Mouse (Mus musculus) thymus, postnatal 14 days (tissue): ENCODE data around the gene Ncor2.

Experiments used
- DNase-seq: peaks from one replicate; pipeline ENCODE4 v3.0.0; 2021

The Ncor2 gene

DNA sequence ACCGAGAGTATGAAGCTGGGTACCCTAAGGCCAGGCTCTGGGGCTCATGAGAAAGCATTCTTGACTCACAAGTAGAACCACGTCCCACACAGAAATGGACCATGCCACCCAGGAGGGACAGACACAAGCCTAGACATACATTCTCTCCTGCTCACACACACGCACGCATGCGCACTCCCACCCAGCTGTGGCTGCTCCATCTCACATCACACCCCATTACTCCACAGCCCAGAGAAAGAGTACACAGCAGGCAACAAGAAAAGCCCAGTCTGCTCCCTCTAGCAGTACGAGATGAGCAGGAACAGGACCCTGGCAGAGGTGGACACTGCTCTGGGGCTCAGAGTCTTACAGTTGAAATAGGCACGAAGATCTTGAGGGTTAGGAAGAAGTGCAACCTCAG is 55.0 kb downstream of the Ncor2 start:
- DNase-seq: no peak

DNA sequence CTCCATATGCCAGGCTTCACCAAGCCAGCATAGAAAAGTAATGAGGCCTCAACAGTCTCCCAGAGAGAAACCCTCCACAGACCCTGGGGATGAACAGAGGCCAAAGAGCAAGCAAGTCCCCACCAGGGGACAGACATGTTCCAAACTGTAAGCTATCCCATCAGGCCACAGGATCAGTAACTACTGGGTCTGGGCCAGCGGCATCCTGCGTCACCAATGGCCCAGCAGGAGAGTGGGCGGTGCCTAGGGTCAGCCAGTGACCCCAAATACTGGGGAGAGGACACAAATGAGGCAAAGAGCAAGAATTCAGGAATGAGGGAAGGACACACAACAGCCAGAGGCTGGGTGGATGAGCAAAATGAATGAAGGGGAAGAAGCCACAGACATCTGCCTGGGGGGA is 55.8 kb downstream of the Ncor2 start:
- no peak for DNase-seq

DNA sequence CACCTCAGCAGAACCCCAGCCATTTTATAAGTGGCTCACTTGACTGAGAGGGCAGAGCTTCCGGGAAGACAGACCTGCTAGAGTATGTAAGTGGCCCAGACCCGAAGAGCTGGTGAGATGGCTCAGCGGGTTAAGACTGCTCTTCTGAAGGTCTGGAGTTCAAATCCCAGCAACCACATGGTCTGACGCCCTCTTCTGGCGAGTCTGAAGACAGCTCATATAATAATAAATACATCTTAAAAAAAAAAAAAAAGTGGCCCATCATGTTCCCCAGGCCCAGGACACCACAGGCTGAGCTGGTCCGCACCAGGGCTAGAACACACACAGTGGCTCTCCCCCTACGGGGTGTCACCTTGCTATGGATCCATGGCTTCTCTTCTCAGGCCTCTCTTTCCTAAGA is 56.5 kb downstream of the Ncor2 start:
- no peak for DNase-seq

DNA sequence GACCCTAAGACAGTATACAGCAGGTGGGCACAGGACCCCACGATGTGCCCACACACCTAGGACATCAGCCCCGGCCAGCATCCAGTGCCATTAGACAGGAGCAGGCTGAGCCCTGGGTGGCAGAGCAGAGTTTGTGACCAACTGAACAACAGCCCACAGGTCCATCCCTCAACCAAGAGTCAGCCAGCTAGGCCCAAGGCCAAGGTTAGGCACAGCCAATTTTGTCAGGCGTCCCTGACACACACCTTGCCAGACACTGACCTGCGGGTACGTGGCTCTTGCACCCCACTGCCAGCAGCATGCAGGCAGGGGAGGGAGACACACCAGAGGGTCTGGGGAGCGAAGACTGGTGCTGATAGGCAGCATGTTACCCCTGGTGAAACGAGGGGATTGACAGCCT is 57.0 kb downstream of the Ncor2 start:
- DNase-seq: no peak

DNA sequence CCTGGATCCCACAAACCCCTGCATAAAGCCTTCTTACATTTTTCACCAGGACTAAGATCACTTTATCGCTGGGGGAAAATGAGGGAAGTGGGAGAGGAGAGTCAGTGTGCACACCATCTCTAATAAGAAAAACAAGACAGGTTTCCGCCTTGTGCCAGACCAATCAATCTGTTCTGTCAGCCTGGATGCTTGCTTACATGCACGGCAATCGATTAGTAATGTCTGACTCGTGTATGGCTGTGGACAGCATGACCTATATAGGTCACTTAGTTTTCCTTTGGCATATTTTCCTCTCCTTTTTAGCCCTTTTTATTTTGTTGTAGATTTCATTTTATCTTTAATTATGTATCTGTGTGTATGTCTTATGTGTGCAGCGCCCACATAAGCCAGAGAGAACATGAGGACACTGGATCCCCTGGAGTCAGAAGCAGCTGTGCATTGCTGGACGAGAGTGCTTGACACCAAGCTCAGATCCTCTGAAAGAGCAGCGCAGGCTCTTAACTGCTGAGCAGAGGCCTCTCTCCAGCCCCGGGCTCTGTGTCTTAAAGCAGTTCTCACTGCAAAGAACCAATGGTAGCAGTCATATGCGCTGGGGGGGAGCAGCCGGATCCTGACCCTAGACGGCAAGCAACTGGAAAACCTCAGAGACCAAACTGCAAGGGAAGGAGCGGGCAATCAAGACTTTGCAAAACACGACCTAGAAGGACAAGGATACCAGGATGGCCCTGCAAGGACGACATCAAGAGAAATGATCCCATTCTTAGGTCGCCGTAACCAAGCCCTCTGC is 58.3 kb downstream of the Ncor2 start:
- DNase-seq: no peak

DNA sequence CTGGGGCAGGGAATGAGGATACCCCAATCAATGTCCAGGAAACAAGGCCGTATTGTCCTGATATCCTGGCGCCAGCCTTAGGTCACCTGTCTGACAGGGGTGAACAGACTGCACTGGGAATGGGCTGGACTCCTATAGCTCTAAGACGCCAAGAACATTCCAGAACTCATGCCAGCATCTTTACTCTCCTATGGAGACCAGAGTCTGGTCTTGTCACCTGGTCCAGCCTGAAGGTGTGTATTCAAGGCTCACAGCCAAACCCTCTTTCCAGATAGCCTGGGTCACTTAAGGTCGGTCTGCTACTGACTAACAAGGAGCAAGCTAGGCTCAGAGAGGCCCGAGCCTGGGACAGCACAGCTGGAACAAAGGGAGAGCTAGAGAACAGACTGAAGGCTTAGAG is 61.8 kb downstream of the Ncor2 start:
- no peak for DNase-seq

DNA sequence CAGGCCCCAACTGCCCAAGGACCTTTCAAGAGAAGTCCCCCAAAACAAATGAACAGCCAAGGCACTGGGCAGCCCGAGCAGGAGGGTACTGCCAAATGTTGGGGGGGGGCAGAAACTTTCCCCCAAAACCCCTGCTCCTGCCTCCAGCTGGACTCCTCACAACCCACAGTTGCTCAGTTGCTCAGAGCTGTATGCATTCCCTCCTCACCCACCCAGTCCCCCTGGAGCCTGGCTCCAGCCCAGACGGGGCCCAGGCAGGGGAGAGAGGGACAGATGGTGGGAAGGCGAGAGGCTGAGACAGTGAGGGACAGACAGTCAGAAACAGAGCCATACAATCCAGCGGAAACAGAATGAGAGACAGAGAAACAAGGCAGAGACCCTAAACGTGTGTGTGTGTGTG is 66.0 kb downstream of the Ncor2 start:
- DNase-seq: no peak

DNA sequence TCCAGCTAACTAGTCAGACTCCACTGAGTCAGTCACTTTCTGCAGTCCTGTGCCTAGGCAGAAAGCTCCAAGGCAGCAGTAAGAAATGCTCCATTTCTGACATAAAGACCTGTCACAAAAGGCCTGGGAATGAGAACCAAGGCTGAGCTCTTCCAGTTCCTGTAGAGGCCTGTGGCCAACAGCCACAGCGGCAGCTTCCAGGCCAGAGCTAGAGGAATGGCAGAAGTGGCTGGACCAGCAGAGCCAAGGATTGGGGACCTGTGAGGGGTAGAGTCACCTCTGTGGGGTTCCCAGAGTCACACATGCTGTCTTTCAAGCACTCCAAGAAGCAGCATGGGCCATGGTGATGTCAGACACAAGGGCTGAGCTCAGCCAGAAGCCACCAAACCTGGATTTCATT is 66.4 kb downstream of the Ncor2 start:
- DNase-seq: no peak

DNA sequence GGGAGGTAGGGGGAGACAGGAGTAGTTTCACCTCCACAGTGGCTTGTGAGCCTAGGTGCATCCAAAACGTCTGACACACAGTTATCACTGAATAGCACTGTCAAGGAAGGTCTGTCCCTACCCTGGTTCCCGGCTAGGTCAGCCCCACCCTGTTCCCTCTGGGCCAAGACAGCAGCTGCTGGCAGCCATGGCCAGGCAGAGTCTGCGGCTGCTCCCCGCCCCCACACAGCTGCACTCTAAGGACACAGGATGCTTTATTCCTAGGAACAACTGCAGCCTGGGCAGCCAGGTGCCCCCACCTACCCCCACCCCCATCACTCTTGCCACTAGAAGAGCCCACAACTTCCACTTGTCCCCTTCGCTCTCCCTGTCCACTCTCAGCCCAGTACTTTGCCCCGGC is 67.9 kb downstream of the Ncor2 start:
- DNase-seq: peak; percentile 33

DNA sequence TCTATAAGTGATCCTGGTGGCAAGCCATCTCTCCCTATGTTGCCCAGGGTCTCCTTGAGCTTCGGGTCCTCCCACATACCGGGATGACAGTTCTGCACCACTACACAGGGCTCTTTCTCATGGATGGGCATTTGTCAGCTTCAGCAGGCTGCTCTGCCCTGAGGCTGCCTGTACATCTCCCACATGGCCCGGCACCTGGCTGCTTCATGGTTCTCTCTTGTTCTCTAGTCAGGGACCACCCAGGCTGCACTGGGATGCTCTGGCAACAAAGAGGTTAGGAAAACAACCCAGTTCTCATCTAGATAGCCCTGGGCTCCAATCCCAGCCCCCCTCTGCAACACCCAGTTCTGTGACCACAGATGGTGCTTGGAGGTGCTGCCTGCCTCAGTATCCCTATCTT is 68.3 kb downstream of the Ncor2 start:
- no peak for DNase-seq

DNA sequence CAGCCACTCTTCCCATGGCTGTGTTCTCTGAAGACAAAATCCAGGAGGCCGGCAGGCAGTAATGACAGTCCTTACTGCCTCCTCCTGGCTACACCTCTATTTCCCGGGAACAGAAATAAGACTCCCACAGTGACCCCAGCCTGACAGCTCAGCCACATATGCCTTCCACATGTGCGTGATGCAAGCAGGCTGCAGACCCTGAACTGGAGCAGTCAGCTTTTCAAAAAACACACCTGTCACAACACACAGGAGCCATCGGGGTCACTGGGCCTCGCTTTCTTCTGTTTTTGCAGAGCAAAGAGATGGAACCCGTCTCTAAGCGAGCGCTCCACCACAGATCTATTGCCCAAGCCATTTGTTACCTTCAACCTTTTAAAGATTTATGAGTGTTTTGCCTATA is 68.8 kb downstream of the Ncor2 start:
- no peak for DNase-seq

DNA sequence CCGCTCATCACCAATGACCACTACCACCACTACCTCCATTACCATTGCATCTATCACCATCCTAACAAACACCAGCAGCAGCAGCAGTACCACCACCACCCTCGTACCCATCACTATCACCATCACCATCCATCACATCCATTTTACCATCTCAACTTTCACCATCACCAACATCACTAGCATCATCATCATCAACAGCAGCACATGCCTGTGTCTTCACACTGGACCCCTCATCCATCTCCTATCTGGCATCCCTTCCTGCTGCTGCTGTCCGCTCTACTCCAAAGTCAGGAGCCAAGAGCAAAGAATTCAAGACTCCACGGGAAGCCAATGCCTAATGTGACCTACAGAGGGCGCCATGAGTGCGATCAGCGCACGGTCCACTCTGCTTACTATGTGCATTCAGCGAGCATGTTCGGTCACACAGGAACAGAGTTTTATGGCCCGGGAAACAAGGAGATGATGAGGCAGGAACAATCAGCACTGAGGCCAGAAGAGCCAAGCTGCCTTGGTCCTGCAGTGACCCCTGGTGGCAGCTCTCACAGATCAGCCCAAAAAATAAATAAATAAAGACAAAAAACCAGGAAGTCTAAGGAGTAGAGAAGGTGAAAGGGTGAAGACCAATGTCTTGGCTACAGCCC is 71.9 kb downstream of the Ncor2 start:
- peak; percentile 62 for DNase-seq

DNA sequence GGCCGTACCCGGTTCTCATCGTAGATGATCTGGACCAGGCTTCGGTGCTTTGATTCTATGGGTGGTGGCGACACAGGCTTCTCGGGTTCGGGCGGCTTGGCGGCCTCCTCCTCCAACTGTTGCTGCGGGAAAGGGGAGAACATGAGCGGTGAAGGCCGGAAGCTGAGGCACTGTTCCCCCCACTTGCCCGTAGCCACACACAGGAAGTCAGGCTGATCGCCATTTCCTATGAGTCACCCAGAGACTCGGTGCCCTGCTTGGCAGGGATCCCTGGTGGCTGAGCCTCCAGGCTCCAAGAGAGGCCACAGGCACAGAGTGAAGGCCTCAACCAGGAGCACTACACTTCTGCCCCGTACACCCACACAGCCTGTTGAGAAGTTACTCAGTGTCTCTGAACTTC is 72.8 kb downstream of the Ncor2 start:
- peak; percentile 76 for DNase-seq

DNA sequence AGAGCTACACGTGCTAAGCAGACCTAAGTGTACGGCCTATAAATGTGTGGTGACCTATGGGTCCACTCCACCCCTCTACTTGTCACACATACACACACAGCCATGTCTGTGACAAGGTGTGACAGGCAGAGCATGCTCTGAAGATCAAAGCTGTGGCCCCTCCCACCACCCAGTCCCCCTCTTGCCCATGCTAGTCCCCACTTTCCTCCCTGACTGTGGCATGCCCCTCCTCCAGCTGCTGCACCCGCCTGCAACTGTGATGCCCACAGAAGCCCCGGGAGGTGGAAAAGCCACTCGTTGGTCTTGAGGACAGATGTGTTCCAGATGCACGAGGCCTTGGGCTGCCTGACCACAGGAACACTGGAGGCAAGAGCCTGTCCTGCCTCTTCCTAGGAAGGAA is 74.2 kb downstream of the Ncor2 start:
- peak; percentile 55 for DNase-seq

DNA sequence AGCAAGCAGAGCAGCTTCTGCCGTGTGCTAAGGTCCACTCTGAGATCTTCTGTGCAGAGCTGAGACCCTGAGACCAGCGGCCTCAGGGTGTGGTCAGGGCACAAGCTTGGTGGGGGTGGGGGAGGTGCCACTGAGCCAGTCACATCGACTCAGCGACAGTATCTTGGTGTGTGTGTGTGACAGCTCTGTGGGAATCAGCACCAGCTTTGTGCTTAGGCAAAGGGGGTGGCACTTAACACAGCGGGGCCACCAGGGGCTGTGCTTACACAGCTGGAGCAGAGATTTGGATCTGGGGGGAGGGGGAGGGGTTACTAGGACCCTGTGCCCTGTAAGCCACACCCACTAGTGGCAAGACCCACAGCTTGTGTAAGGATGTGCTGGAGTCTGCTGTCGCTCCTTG is 75.6 kb downstream of the Ncor2 start:
- no peak for DNase-seq

DNA sequence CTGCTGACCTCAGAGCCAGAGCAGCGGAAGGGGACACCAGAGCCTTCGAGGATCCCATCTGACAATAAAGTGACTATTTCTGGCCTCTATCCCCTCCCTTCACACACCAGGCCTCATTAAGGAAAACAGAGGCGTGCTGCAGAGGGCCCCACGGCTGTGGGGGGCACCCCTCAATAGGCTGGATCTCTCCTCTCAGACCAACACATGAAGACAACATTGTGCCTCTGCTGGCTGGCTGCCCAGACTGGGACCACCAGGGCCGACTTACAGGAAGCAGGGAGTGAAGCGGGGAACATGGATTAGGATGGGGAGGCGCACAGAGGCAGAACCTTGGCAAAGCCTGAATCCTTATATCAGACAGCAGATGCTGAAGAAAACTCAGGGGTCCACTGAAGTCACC is 76.1 kb downstream of the Ncor2 start:
- no peak for DNase-seq

DNA sequence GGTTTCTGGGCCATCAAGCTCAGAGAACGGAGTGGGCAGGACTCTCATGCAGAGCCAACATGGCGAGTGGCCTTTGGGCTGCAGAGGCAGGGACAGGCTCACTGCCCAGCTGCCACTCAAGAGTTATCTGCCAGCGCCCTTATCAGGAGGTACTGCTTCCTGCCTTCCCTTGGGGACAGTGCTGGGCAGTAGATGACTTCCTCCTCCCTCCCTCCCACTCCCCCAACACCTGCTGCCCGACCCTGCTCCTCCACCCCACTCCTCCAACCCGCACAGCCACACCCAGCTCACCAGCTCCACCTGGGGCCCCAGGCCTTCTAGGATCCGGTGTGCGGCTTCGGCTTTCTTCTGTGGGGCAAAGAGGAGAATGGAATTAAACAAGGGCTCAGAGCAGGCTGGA is 76.7 kb downstream of the Ncor2 start:
- peak; percentile 29 for DNase-seq

DNA sequence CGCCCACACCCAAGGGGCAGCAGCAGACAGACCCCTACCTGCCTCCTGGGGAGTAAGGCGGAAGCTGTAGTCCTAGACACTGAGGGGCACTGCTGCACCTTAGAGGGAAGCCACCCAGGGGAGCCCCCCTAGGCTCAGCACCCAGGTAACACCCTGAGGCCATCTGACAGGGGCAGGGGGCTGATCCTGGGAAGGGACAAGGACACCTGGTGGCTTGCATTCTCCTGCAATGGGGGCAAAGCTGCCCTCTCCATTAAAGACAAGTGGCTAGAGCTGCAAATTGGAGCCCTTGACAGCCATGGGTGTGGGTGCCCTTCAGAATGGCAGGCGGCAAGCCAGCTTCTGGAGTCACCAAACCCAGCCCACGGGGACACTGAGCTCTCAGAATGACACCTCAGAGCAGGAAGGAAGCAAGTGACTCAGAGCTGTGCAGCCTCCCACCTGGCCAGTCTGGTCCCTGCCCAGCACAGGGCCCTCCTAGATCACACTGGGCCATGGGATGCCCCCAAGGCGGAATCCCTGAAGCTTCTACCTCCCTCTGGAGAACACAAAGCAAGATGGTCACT is 79.2 kb downstream of the Ncor2 start:
- no peak for DNase-seq

DNA sequence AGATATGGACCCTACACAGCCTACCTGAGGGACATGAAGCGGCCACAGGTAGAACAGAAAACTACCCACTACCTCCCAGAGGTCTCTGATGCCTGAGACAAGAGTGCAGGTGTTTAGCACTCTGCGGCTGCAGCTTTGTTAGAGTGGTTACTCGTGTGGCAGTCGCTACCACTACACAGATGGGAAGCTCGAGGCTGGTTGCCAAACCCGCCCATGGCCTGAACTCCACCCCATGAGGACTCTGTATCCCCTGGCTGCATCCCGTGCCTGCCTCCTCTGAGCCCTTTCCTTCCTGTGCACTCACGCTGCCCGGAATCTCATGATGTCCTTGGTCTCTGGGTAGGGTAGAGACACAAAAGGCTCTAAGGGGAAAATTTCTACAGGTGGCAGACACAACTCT is 80.3 kb downstream of the Ncor2 start:
- no peak for DNase-seq

DNA sequence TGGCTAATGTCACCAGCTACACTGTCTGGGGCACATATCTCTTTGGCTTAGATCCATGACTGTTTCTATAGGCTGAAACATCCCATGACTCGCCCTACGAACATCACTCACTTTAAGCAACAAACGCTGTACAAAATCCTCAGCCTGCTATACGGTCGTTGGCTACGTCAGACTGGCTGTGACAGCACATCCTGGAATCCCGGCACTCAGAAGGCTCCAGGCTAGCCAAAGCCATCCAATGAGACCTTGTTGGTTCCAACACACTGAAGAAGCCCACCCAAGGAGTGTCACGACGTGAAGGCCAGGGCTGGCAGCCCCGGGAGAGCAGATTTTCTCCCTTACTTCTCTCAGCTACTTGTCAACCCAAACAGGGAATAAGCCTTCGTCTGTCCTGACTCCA is 82.7 kb downstream of the Ncor2 start:
- DNase-seq: no peak

DNA sequence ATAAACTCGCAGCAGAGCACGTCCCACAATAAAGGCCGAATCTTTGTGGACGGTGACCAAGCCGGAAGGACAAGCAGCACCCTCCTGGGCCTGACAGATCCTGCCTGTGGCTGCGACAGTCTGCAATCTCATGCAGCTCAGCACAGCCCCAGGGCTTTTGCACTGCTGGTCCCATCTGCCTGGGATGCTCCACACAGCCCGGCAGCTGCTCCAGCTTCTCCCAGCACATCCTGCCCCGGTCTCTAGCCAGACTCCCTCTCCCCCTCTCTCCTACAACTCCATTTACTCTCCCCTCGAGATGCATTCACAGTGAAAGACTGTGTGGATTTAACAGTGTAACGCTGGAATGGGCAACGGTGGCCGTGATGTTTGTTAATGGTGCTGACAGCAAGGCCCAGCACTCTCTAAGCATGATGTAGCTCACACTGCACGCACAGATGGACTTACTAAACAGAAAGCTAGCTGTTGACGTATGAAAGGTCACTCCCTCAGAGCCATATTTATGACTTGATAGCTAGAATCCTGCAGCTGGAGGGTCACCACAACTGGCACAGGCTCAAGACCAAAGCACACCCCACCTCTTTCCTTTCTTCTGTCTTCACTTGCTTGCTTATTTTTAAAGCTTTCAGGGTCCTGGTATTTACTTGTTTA is 83.4 kb downstream of the Ncor2 start:
- no peak for DNase-seq

DNA sequence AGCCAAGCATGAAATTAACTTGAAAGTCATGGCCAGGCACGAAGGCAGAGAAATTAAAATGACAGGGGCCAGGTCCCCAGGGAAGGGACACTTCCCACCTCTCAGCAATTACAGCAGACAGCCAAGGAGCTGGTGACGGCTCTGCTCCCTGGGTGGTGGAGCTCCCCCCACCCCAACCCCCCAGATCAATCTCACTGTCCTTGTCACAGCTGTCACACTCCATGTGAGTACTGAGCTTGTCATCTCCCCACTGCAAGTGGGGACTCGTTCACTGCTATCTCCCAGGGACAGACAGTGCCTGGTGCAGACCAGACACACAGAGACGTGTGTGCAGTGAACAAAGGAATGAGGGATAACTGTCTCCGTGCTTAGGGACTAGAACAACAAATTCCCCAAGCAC is 85.2 kb downstream of the Ncor2 start:
- no peak for DNase-seq

DNA sequence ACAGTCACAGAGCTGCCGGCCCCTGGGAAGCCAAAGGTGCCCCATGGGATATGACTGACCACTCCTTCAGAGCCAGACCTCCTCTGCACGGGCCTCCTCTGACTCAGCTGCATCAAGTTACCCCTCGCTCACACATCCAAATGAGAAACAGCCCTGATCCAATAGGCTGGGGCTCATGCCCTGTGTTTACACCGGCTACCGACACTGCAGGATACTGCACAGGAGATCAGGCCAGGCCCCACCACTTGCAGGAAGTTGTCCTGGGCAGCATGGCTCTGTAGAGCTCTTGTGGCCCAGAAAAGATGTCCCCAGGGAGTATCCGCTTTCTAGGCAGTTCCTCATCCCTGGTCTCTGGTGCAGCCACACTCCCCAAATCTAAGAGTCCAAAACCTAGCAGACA is 90.9 kb downstream of the Ncor2 start:
- no peak for DNase-seq

DNA sequence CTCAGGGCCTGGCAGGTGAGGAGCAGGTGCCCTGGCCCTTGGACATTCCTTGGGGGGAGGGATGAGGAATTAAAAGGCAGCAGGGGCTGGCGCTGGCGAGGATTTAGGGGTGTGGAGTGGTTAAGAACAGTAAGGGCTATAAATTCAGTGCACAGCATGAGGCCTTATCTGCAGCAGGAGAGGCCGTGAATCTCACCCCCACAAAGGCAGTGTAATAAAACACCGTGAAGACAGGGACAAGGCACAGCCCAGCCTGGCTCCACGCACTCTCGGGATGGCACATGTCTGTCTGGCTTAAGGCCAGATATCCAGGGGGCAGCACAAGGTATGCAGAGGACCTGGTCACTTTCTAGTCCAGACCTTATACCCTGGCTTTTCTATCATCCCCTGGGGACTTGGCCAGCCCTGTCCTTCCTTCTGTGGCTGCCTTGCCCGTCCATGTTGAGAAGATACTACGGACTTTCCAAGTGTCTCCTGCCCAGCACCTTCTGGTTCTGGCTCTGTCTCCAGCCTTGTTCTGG is 93.9 kb downstream of the Ncor2 start:
- no peak for DNase-seq
